Mouse (Mus musculus): Measurements from ENCODE around the gene Mipol1.

GRCm38 (mm10) chr12:57339053-57339452, 108.8 kb downstream of the Mipol1 start:
- TF ChIP-seq GATA1 (IDR thresholded peaks at IDR 0.05; ENCODE audit: low read length): no peak
- TF ChIP-seq TAL1 (IDR thresholded peaks at IDR 0.05; ENCODE audit: low read length): no peak
